Mouse (Mus musculus): ENCODE results near the gene Clpb. TPM values are rescaled to one million over a fixed set of nuclear protein-coding genes. Genes with fewer than 3 reads are reported as not detected.

Clpb gene
- polyA plus RNA-seq, 1 experiment from 2014 or later: 34.6 TPM

- Histone ChIP-seq H3K27ac (no peak overlapping the region), H3K4me3 (no peak overlapping the region), H3K4me2 (no peak overlapping the region), H3K4me1 (peaks cover 24% of the 10 kb centered on the region), H3K27me3 (replicated peaks) (no peaks in the 10 kb centered on the region), H3K9me3 (replicated peaks) (no peaks in the 10 kb centered on the region), H3K9ac (no peak overlapping the region), H3K36me3 (no peaks in the 10 kb centered on the region)
- ATAC-seq: no peak
- WGBS (ENCODE audit: insufficient replicate concordance): 61% methylated on average over 3 of the region's 3 CpGs
Observed at GRCm38 (mm10) chr7:101700296-101700695, 36.9 kb downstream of the Clpb start.

- WGBS (ENCODE audit: insufficient replicate concordance): 64% methylated on average over 5 of the region's 5 CpGs
- no peak for ATAC-seq
- no peak overlapping the region for H3K9ac ChIP-seq
- H3K27ac ChIP-seq: no peak overlapping the region
- H3K36me3 ChIP-seq: no peaks in the 10 kb centered on the region
- H3K9me3 ChIP-seq (replicated peaks): no peaks in the 10 kb centered on the region
- peaks cover 13% of the 10 kb centered on the region for H3K4me1 ChIP-seq
- H3K4me3 ChIP-seq: no peak overlapping the region
- no peak overlapping the region for H3K4me2 ChIP-seq
- no peaks in the 10 kb centered on the region for H3K27me3 ChIP-seq (replicated peaks)
Observed at GRCm38 (mm10) chr7:101702706-101703105, 39.3 kb downstream of the Clpb start.

- Histone ChIP-seq H3K36me3 (0 out of 2 replicates have a peak, but pooled peaks cover 2% of the 10 kb centered on the region), H3K4me2 (no peak overlapping the region), H3K27me3 (replicated peaks) (no peaks in the 10 kb centered on the region), H3K27ac (no peak overlapping the region), H3K4me1 (0 out of 2 replicates have a peak, but pooled peaks cover 4% of the 10 kb centered on the region), H3K4me3 (no peak overlapping the region), H3K9ac (no peak overlapping the region), H3K9me3 (replicated peaks) (no peaks in the 10 kb centered on the region)
- WGBS (ENCODE audit: insufficient replicate concordance): 77% methylated on average over 3 of the region's 3 CpGs
- ATAC-seq: no peak
Observed at GRCm38 (mm10) chr7:101709586-101709985, 46.2 kb downstream of the Clpb start.

GRCm38 (mm10) chr7:101710236-101710635 is 46.8 kb downstream of the Clpb start:
- WGBS (ENCODE audit: insufficient replicate concordance): 52% methylated on average over 5 of the region's 5 CpGs
- Histone ChIP-seq H3K9ac (no peak overlapping the region), H3K4me3 (no peak overlapping the region), H3K4me1 (0 out of 2 replicates have a peak, but pooled peaks cover 4% of the 10 kb centered on the region), H3K27me3 (replicated peaks) (no peaks in the 10 kb centered on the region), H3K27ac (no peak overlapping the region), H3K4me2 (no peak overlapping the region), H3K36me3 (0 out of 2 replicates have a peak, but pooled peaks cover 2% of the 10 kb centered on the region), H3K9me3 (replicated peaks) (no peaks in the 10 kb centered on the region)
- no peak for ATAC-seq

GRCm38 (mm10) chr7:101713828-101714400 is 50.5 kb downstream of the Clpb start:
- 77% methylated on average over 9 of the region's 9 CpGs for WGBS (ENCODE audit: insufficient replicate concordance)
- no peaks in the 10 kb centered on the region for H3K27me3 ChIP-seq (replicated peaks)
- no peak overlapping the region for H3K4me3 ChIP-seq
- H3K36me3 ChIP-seq: 0 out of 2 replicates have a peak, but pooled peaks cover 2% of the 10 kb centered on the region
- no peak overlapping the region for H3K27ac ChIP-seq
- H3K4me1 ChIP-seq: no peaks in the 10 kb centered on the region
- no peaks in the 10 kb centered on the region for H3K9me3 ChIP-seq (replicated peaks)
- no peak overlapping the region for H3K4me2 ChIP-seq
- H3K9ac ChIP-seq: no peak overlapping the region
- no peak for ATAC-seq

GRCm38 (mm10) chr7:101715041-101715551 is 51.7 kb downstream of the Clpb start:
- no peaks in the 10 kb centered on the region for H3K9me3 ChIP-seq (replicated peaks)
- H3K4me1 ChIP-seq: no peaks in the 10 kb centered on the region
- H3K4me2 ChIP-seq: no peak overlapping the region
- no peak overlapping the region for H3K27ac ChIP-seq
- no peaks in the 10 kb centered on the region for H3K27me3 ChIP-seq (replicated peaks)
- 69% methylated on average over 5 of the region's 5 CpGs for WGBS (ENCODE audit: insufficient replicate concordance)
- H3K9ac ChIP-seq: no peak overlapping the region
- ATAC-seq: no peak
- H3K4me3 ChIP-seq: no peak overlapping the region
- no peaks in the 10 kb centered on the region for H3K36me3 ChIP-seq

GRCm38 (mm10) chr7:101720356-101720755 is 56.9 kb downstream of the Clpb start:
- Histone ChIP-seq H3K27me3 (replicated peaks) (no peaks in the 10 kb centered on the region), H3K4me2 (no peak overlapping the region), H3K4me3 (no peak overlapping the region), H3K27ac (no peak overlapping the region), H3K4me1 (no peaks in the 10 kb centered on the region), H3K36me3 (no peaks in the 10 kb centered on the region; the same call in 1 of the 2 replicates), H3K9me3 (replicated peaks) (no peaks in the 10 kb centered on the region), H3K9ac (no peak overlapping the region)
- no peak for ATAC-seq
- 75% methylated on average over 3 of the region's 3 CpGs for WGBS (ENCODE audit: insufficient replicate concordance)

GRCm38 (mm10) chr7:101725081-101725480 is 61.6 kb downstream of the Clpb start:
- Histone ChIP-seq H3K27ac (no peak overlapping the region), H3K36me3 (peaks cover 4% of the 10 kb centered on the region; the same call in 1 of the 2 replicates), H3K9me3 (replicated peaks) (no peaks in the 10 kb centered on the region), H3K4me1 (no peaks in the 10 kb centered on the region), H3K9ac (no peak overlapping the region), H3K4me3 (no peak overlapping the region), H3K27me3 (replicated peaks) (no peaks in the 10 kb centered on the region), H3K4me2 (no peak overlapping the region)
- 75% methylated on average over 4 of the region's 4 CpGs for WGBS (ENCODE audit: insufficient replicate concordance)
- ATAC-seq: no peak

GRCm38 (mm10) chr7:101726980-101727379 is 63.5 kb downstream of the Clpb start:
- Histone ChIP-seq H3K4me1 (no peaks in the 10 kb centered on the region), H3K9me3 (replicated peaks) (no peaks in the 10 kb centered on the region), H3K27me3 (replicated peaks) (no peaks in the 10 kb centered on the region), H3K4me2 (no peak overlapping the region), H3K4me3 (no peak overlapping the region), H3K27ac (no peak overlapping the region), H3K9ac (no peak overlapping the region), H3K36me3 (peaks cover 4% of the 10 kb centered on the region; the same call in 1 of the 2 replicates)
- 53% methylated on average over 2 of the region's 2 CpGs for WGBS (ENCODE audit: insufficient replicate concordance)
- ATAC-seq: no peak

GRCm38 (mm10) chr7:101732096-101732495 is 68.7 kb downstream of the Clpb start:
- no peaks in the 10 kb centered on the region for H3K27me3 ChIP-seq (replicated peaks)
- WGBS (ENCODE audit: insufficient replicate concordance): 58% methylated on average over 1 of the region's 1 CpGs

GRCm38 (mm10) chr7:101733042-101733441 is 69.6 kb downstream of the Clpb start:
- no peak overlapping the region for H3K9ac ChIP-seq
- ATAC-seq: no peak
- no peaks in the 10 kb centered on the region for H3K36me3 ChIP-seq
- H3K27ac ChIP-seq: no peak overlapping the region
- no peaks in the 10 kb centered on the region for H3K27me3 ChIP-seq (replicated peaks)
- peaks cover 8% of the 10 kb centered on the region for H3K4me1 ChIP-seq
- 74% methylated on average over 2 of the region's 2 CpGs for WGBS (ENCODE audit: insufficient replicate concordance)
- H3K4me3 ChIP-seq: no peak overlapping the region
- H3K9me3 ChIP-seq (replicated peaks): no peaks in the 10 kb centered on the region
- H3K4me2 ChIP-seq: no peak overlapping the region

More at GRCm38 (mm10) chr7:101732096-101732495, 68.7 kb downstream of the Clpb start:
- no peak overlapping the region for H3K27ac ChIP-seq
- H3K9ac ChIP-seq: no peak overlapping the region
- H3K4me1 ChIP-seq: no peaks in the 10 kb centered on the region
- no peak overlapping the region for H3K4me2 ChIP-seq
- ATAC-seq: no peak
- H3K4me3 ChIP-seq: no peak overlapping the region
- H3K36me3 ChIP-seq: 0 out of 2 replicates have a peak, but pooled peaks cover 4% of the 10 kb centered on the region
- H3K9me3 ChIP-seq (replicated peaks): no peaks in the 10 kb centered on the region

- H3K36me3 ChIP-seq: no peaks in the 10 kb centered on the region
- H3K27me3 ChIP-seq (replicated peaks): no peaks in the 10 kb centered on the region
- H3K9me3 ChIP-seq (replicated peaks): no peaks in the 10 kb centered on the region
- H3K9ac ChIP-seq: no peak overlapping the region
- H3K4me1 ChIP-seq: peaks cover 10% of the 10 kb centered on the region
- no peak for ATAC-seq
- no peak overlapping the region for H3K4me2 ChIP-seq
- 77% methylated on average over 1 of the region's 1 CpGs for WGBS (ENCODE audit: insufficient replicate concordance)
- H3K4me3 ChIP-seq: no peak overlapping the region
- H3K27ac ChIP-seq: no peak overlapping the region
Observed at GRCm38 (mm10) chr7:101735297-101735696, 71.9 kb downstream of the Clpb start.

All from liver, embryonic 12.5 days (tissue).